Mouse (Mus musculus) cerebellum, postnatal 4 days (tissue): ENCODE measurements around the gene Hist1h3a.
"Not testable (repeated sequence)": the region's sequence is repeated elsewhere in the genome, so short reads cannot be mapped to it uniquely, and the experiment has no call there.

Experiments
- DNase-seq, 2 experiments: peaks; one replicate each; pipeline ENCODE4 v3.0.0; 2022; ENCODE audit warnings: low spot score in 2 of 2, mixed read lengths in 1 of 2

Gene Hist1h3a

DNA sequence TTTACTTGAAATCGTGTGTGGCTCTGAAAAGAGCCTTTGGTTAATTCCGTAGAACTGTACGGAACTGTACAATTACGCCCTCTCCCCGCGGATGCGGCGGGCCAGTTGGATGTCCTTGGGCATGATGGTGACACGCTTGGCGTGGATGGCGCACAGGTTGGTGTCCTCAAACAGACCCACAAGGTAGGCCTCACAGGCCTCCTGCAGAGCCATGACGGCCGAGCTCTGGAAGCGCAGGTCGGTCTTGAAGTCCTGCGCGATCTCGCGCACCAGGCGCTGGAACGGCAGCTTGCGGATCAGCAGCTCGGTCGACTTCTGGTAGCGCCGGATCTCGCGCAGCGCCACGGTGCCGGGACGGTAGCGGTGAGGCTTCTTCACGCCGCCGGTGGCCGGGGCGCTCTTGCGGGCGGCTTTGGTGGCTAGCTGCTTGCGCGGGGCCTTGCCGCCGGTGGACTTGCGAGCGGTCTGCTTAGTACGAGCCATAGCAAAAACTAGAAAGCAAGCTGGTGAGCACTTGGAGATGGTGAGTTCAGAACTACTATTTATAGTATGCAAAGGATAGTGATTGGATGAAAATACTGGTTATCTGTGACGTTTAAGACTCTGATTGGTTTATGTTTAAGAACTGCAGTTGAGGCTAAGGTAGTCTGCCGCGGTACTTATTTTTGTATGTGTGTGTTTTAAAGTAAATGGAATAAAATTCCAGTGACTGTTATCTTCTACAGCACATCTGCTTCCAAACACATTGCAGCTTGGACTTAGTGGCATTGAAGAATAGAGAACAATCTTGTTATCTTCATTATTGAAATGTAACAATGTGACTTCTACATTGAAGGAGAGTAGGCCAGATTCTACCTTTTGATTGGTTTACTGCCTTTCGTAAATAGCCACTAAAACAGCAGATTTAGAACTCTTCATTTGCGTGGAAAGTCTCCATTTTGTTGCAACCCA lies at the start of gene Hist1h3a:
Gene Hist1h3a, minus strand, starts transcription at position 516 of the 951 bp plus-strand sequence.
- DNase-seq: not testable (repeated sequence)

DNA sequence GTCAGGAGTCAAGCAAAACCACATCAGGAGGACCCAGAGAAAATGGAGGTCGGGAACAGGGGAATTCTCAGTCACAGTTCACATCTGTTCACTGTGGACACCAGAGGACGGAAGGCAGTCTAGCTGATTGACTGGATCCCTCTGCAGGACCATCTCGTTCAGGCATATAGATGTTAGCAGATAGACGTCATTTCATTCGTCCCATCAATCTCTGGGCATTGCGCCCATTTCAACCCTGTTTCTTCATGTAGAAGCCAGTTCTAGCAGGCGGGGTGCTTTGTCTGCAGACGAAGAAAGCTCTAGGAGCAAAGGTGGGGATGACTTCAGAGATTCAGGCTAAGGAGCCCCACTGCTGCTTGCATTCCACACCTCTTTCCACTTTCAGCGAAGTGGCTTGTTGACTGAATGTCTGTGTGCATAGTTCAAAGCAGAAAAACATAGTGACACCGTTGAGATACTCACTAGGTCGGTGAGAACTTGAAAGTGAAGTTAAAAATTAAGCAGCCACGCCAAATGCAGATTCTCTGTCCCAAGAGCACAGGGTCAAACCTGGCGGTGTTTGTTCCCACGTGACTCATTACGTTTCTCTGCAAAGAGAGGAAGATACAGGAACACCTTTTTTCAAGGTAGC lies 44.4 kb upstream of the Hist1h3a start, which contains the start of gene Slc17a2:
Gene Slc17a2, plus strand, starts transcription at position 572 of the 631 bp plus-strand sequence.
- no peak for DNase-seq

DNA sequence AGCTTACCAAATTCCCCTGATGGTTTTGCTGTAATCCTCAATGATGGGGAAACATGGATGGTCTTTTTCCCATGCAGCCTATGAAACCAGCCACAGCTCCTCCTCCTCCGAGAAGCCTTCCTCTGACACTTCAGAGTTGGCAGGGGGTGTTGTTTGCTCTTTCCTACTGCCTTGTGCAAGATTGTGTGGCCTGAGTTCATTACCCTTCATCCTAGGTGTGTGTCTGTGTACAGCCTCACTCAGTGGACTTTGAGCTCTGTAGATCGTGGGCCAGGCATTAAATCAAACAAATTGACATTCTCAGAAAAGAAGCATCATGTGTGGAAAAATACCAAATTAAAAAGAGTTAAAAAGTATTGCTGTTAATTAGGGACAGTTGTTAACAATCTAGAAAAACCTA lies 42.3 kb upstream of the Hist1h3a start:
- DNase-seq: no peak

DNA sequence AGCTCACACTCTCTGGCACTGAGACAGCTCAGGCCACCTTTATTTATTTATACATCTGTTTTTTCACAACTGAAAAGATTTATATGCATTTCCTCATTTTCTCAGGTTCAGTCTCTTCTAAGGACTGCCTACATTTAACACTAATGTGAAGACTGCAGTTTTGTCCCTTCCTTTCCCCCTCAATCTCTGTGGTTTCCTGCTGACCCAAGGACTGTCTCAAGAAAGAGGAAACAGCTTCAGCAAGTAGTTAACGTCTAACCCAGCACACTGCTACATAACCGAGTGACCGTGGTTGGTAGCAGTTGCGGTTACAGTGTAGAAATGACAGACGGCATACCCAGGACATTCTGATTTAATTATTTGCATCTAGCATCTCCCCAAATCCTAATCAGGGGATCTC lies 37.2 kb upstream of the Hist1h3a start:
- no peak for DNase-seq

DNA sequence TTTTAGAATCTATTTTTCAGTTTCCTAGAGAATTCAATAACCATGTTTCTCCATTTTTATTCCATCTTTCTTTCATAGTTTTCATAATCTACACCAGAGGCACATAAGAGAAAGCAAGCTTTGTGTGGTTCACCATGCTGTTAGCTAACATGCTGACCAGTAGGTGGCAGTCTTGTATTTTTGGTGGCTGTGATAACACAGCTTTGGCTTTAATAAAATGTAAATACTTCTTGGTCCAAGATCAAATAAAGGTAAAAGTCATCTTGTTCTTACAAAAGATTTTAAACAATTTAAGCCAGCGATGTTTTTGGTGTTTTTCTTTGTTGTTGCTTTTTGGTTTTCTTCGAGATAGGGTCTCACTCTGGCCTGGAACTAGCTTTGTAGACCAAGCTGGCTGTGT lies 30.3 kb upstream of the Hist1h3a start:
- DNase-seq: peak in 1 of 2 experiments; percentile 30

DNA sequence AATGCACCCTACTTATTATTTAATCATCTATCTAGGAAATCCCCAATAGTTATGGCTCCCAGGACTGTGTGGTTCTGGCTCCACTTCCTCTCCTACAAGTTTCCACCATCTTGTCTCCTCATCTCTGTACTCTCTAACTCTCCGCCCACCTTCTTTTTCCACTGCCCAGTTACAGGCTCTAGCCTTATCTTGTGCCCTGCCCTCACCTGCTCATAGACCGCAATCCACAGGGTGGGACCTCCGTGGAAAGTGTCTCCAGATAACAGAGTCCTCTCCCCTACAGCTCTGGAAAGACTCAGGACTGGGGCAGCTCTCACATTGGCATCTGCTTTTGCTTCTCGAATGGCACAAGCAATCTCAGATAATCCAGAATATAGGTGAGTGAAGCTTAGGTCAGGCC lies 16.8 kb upstream of the Hist1h3a start:
- no peak for DNase-seq

DNA sequence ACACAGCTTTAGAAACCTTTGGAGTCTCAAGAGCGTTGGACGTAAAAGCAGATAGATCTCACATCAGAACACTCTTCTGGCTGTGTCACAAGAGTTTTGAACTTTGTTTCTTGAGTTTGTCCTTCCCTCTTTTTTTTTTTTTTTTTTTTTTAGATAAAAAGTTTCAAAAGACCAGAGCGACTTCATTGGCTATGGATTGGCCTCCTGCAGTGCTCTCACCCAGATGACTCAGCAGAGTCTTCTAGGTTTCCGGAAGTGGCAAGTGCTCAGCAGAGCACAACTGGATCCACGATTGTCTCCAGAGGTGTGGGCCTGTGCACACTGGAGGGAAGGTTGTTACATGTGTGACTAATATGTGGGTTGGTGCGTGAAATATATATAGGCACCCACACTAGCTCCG lies 16.2 kb upstream of the Hist1h3a start:
- DNase-seq: no peak

DNA sequence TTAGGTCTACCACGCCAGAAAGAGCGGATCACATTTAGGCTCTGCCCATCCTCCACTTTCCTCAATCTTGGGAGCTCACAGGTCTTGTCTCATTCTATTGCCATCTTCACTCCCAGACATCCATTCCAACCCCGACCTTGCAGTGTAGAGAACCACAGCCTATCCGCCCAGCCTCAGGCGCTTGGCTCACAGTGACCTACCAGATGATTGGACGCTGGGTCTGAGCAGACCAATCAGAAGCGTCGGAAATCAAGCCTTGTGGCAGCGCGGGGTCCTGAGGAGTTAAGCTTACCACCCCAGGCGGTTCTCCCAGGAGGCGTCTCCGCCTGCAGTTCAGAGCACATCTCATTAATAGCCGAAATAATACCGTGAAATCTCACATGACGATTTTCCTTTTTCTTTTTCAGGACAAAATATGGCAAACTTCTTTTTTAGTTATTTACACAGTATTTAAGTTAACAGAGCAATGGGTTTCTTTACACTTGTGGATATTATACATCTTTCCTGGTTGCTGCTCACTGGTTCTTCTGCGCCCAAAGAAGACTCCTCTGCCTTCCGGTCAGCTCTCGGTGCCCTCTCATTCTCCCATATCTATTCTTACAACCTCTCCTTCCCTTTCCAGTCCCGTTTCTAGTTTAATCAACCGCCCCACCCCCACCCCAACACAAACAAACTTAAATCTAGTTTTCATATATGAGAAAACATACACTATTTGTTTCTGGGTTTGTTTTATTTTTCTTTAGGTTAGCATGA lies 10.6 kb upstream of the Hist1h3a start:
- DNase-seq: peak in 1 of 2 experiments; percentile 9

DNA sequence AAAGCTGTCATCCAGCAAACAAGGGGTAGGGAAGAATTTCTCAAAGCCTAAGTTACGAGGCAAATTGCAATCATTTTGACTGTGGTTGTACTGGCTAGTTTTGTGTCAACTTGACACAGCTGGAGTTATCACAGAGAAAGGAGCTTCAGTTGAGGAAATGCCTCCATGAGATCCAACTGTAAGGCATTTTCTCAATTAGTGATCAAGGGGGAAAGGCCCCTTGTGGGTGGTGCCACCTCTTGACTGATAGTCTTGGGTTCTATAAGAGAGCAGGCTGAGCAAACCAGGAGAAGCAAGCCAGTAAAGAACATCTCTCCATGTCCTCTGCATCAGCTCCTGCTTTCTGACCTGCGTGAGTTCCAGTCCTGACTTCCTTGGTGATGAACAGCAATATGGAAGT lies 7.4 kb upstream of the Hist1h3a start, which contains the start of gene Trim38:
Gene Trim38, plus strand, starts transcription at position 301 of the 400 bp plus-strand sequence.
- DNase-seq: not testable (repeated sequence)

DNA sequence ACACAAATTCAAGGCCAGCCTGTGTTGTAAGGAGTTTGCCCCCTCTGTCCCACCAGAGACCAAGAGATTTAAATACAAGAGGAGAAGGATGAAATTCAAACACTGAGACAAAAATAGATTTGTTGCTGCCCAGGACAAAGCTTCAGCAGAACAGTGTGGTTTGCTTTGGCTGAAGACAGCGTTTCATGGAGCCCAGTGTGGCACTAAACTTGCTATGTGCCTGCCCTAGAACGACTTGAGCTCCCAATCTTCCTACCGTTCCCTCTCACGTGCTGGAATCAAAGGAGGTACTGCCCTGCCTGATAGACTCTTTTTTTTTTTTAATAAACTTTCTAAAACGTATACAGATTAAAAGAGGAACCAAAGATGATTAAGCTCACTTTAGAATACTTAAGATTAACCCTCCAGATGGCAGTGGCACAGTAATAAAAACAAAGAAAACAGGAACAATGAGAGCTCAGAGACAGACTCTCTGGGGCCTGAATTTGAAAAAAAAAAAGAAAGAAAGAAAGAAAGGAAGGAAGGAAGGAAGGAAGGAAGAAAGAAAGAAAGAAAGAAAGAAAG lies 6.7 kb upstream of the Hist1h3a start:
- no peak for DNase-seq

DNA sequence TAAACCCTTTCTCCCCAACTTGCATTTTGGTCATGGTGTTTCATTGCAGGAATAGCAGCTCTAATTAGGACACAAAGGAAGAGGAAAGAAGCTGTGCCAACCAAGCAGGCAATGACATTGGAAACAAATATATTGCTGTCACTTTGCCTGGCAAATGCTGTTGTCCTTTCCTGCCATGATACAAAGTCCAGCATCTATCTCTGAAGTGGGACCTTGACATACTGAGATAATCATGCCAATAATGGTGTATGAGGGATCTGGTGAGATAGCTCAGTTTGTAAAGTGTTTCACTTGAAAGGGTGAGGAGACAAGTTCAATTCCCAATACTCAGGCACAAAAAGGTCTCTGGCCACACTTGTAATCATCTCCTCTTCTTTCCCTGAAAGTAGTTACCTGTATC lies 4.6 kb upstream of the Hist1h3a start:
- no peak for DNase-seq

DNA sequence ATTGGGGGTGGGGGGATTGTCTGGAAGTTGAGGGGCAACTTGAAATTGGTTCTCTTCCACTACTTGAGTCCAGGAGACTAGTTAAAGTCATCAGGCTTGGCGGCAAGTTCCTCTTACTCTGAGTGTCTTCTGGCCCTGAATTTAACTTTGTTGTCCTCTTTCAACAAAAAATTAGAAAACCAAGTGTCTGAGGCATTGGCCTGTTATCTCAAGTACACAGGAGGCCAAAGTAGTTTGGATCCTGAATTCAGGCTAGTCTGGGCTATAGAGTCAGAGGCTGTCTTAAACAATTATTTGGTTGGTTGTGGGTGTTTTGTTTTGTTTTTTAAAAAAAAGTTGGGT lies 3.0 kb upstream of the Hist1h3a start:
- DNase-seq: no peak

DNA sequence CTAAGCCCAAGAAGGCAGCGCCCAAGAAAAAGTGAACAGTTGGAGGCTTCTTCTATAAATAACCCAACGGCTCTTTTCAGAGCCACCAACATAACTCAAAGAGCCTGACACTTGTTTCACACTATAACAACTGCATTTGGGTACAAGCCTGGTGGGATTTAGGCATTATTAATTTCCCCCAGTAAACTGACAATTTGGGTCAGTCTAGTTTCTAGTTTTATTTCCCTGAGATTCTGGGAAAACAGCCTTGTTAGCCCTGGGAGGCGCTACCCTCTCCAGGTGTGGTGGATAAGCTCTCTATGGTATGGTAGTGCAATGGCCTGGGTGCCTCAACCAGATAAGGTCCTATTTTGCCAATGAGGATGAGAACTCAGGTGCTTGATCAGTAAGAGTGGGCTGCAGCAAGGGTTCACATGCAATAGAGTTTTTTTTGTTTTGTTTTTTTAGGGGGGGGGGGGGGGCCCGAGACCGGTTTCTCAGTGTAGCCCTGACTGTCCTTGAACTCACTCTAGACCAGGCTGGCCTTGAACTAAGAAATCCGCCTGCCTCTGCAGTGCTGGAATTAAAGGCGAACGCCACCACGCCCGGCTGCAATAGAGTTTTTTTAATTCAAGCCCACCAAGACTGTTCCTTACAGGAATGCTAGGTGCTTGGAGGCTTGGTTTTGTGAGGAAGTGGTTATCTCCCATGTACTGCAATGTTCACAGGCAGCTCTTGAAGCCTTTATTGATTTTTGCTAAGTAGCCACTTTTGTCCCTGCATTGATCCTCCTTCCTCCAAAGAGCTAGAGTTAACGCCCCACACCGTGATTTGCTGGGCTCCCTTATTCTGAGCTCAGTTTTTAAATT lies 2.4 kb upstream of the Hist1h3a start:
- DNase-seq: no peak

DNA sequence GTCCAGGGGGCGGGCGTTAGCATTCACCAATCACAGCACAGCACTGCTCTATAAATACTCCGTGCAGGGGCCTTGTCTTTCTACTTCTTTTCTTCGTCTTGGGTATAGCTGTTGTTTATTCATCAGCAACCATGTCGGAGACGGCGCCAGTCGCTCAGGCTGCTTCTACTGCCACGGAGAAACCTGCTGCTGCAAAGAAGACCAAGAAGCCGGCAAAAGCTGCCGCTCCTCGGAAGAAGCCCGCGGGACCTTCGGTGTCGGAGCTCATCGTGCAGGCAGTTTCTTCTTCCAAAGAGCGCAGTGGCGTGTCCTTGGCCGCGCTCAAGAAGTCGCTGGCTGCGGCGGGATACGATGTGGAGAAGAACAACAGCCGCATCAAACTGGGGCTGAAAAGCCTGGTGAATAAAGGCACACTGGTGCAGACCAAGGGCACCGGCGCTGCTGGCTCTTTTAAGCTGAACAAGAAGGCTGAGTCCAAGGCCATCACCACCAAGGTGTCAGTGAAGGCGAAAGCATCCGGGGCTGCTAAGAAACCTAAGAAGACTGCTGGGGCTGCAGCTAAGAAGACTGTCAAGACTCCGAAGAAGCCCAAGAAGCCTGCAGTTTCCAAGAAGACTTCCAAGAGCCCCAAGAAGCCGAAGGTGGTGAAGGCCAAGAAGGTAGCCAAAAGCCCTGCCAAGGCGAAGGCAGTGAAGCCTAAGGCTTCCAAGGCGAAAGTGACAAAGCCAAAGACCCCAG lies 1.6 kb upstream of the Hist1h3a start, which contains the start of gene Hist1h1a:
Gene Hist1h1a, plus strand, starts transcription at position 81 of the 738 bp plus-strand sequence.
- DNase-seq: peak; percentile 61 to 76

DNA sequence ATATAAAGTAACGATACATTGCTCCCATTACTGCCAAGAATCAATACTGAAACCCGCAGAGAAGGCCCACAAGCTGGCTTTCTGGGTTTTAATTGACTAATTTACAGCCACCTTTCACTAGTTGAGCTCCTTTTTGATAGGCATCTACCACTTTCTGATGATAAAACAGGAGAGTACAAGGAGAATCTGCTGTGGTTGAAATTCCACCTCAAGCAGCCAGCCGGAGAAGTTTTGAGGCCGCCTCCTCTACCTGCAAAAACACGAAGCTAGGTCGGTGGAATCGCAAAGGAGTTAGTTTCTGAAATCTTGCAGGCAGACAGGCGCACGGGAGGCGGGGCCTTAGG lies 1.0 kb upstream of the Hist1h3a start:
- DNase-seq: no peak

DNA sequence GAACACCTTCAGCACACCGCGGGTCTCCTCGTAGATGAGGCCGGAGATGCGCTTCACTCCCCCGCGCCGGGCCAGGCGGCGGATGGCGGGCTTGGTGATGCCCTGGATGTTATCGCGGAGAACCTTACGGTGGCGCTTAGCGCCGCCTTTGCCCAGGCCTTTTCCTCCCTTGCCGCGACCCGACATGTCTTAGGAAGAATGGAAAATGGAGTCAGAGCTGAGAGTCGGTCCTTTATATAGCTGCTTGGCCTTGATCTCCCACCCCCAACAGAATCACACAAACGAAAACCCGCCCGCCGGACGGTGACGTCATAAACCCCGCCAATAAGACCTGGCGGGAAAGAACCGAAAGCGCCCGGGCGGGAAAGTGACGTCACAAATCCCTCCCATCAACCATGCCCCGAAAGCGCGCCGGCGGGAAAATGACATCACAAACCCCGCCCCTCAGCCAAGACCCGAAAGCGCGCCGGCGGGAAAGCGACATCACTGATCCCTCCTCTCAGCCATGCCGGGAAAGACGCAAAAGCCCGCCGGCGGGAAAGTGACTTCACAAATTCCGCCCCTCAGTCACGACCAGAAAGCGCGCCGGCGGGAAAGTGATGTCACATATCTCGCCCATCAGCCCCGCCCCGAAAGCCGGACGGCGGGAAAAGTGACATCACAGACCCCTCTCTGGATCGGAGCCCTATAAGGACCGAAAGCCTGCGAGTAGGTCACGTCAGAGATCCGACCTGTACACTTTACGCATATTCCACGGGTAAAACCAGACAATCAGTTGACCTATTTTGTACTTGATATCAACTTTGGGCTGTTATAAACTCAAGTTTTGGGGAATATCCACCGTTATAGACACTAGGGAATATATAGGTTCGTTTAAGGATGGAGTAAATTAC lies 968 bp downstream of the Hist1h3a start, which contains the start of gene Hist1h4a:
Gene Hist1h4a, minus strand, starts transcription at position 259 of the 893 bp plus-strand sequence.
- peak; percentile 95 to 98 for DNase-seq

DNA sequence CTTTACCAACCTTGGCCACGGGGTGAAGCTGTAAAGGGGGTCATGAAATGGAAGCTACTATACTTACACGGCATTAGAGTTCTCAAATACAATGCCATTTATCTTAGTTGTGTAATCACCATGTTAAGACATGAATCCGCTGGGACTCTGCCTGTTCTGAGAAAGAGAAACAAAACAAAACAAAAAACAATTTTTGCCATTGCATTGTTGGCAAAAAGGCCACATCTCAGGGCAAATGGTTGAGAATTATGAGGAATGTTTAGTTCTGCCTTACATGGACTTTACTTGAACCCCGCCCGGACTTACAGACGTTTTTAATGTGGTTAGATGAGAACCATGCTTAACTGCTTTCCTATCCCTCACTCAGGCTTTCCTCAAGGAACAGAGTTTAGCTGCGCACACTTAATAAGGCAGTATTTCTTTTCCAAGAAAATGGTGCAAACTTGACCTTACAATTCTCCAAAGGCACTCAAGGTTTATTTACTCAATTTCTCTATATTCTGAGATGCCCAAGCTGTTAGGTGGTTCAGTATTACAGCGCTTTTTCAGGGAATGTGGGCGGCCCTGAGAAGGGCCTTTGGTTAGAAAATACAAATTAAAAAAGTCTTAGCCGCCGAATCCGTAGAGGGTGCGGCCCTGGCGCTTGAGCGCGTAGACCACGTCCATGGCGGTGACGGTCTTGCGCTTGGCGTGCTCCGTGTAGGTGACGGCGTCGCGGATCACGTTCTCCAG lies 1.8 kb downstream of the Hist1h3a start:
- DNase-seq: no peak

DNA sequence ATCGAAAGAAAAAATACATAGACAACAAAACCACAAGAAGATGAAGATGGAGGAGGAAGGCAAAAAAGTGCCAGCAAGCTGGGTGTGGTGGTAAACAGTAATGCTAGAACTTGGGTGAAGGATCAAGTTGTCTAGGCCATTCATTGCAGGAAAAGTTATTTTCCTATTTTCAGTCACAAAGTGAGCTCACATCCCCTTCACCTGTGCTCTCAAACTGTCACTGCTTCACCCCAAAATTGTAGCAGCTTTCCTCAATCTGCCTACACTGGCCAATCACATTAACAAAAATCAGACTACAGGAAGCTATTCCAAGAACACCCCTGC lies 2.3 kb downstream of the Hist1h3a start:
- no peak for DNase-seq
